Mouse (Mus musculus): ENCODE data around the gene Abhd17b.
"Not testable (repeated sequence)": the region's sequence is repeated elsewhere in the genome, so short reads cannot be mapped to it uniquely, and the experiment has no call there.

Abhd17b gene

DNA sequence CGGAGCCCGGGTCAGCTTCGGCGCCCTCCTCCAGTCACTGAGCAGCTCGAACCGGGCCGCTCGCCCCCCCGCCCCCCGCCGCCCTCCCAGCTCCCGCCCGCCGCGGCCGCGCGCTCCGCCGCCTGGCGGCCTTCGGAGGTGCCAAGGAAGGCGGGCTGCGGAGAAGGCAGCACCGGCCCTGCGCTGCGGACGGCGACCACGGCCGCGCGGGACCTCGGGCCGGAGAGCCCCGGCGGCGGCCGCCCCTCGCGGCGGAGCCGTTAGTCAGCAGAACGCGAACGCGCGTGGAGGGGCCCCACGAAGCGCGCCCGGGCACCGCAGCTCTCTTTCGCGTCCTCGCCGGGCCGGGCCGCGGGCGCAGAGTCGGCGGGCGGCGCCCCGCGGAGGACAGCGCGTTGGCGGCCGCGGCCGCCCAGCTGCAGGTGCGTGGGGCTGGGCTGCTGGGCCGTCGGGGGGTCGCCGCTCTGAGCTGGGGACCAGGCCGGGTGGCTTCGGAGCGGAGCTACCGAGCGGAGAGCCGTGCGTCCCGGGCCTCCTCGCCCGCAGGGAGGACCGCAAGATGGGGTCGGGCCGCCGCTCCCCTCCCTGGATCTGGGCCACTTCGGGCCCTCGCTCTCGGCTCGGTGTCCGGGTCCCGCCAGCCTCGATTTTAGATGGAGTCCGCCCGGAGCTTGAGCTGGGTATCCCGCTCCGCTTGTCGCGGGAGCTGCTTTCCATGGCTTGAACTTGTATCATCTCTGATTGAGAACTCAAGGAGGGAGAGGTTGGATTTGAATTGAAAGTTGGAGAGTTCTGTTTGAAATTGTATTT, at the start of gene Abhd17b:
Abhd17b (plus strand) TSS at position 14 of the 810 bp plus-strand sequence.
- DNase-seq (ENCODE audit: low spot score): peak; percentile 64

DNA sequence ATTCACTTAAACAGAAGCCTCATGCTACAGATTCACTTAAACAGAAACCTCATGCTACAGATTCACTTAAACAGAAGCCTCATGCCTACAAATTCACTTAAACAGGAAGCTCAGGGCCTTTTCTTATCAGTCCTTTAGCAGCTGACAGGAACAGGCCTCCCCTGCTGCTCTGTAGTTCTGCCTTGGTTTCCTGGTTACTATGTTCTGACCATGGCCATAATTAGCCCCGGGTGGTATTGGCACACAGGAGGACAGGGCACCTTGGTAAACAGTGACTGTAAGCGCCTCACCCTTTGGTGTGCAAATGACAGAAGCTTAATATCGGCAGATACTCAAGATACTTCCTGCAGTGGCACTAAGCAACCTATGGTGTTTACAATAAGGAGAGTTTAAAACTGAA, 49.1 kb upstream of the Abhd17b start:
- DNase-seq (ENCODE audit: low spot score): peak; percentile 18

- no peak for DNase-seq (ENCODE audit: low spot score)
Measured at GRCm38 (mm10) chr19:21605294-21605693, 47.7 kb upstream of the Abhd17b start.

DNA sequence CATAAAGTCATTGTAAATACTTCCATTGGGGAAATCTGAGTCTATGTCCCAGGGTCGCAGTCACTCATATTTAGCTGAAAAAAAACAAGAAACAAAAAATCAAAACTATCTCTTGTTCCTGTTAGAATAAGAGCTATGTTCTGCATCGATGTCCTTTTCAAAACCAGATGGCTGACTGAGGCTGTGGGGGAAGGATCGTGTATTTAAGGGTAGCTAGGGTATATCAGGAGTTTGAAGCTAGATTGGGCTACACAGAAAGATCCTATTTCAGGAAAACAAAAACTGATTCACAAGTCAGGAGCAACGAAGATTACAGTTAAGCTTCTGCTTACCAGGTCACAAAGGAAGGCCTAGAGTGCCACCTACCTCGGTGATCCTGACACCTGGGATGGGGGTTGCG, 42.7 kb upstream of the Abhd17b start:
- DNase-seq (ENCODE audit: low spot score): no peak

GRCm38 (mm10) chr19:21611297-21611696, 41.7 kb upstream of the Abhd17b start:
- no peak for DNase-seq (ENCODE audit: low spot score)

GRCm38 (mm10) chr19:21611725-21612575, 41.0 kb upstream of the Abhd17b start:
- DNase-seq (ENCODE audit: low spot score): peak; percentile 30

- DNase-seq (ENCODE audit: low spot score): no peak
Measured at GRCm38 (mm10) chr19:21615801-21616200, 37.2 kb upstream of the Abhd17b start.

DNA sequence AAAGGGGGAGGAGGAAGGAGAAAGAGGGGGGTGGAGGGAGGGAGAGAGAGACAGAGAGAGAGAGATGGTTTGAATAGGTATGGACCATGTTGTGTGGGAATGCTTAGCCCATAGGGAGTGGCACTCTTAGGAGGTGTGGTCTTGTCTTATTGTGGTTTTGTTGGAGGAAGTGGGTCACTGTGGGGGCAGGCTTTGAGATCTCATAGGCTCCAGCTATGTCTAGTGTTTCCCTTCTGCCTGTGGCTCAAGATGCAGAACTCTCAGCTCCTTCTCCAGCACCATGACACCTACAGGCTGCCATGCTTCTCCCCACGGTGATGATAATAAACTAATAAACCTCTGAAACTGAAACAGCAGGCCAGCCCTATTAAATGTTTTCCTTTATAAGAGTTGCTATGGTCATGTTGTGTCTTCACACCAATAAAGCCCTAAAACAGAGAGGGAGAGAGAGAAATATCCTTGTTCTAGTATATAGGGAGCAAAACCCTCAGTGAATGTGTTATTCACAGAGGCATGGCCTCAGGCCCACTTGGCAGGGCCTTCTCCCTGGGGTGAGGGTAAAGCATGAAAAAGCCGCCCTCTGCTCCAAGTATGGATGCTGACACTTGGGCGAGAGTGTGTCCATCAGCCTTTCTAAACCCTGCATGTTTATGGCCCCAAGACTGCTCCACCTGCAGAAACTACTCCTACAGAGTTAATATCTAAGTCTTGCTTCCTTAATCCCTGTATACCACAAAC, 29.4 kb upstream of the Abhd17b start:
- peak; percentile 65 for DNase-seq (ENCODE audit: low spot score)

- no peak for DNase-seq (ENCODE audit: low spot score)
Measured at GRCm38 (mm10) chr19:21624148-21624535, 28.8 kb upstream of the Abhd17b start.

DNA sequence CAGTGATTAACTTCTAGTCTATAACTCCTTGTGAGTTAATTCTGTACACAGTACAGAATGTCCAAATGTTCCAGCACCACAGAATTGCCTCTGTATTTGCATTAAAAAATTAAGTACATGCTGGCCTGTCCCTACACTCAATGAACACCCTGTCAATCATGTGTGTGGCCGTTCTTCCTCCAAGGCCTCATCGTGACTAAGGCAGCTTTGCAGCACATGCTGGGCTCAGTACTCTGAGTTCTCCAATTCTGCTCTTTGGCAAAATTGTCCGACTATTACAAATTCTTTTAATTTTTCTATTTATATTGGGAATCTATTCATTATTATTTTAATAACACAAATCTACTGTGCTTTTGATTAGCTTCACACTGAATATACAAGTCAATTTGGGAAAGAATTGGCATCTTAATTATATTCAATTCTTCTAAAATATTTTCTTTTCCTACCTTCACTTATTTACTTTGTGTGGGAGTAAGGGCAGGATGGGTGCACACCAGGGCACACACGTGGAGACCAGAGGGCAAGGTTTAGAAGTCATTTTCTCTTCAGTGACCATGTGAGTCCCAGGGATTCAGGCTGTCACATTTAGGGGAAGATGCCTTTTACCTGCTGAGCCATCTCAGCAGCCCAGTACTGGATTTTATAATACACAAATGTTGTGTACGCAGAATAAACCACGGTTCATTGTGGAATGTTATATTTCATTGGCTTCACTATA, 26.6 kb upstream of the Abhd17b start:
- DNase-seq (ENCODE audit: low spot score): no peak

DNA sequence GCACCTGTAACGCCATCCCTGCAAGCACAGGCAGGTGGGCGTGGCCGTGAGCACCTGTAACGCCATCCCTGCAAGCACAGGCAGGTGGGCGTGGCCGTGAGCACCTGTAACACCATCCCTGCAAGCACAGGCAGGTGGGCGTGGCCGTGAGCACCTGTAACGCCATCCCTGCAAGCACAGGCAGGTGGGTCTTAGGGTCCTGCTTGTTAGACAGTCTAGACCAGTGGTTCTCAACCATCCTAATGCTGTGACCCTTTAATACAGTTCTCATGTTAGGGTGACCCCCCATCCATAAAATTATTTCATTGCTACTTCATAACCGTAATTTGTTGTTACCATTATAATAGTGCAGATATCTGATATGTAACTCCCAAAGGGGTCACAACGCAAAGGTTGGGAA, 24.5 kb upstream of the Abhd17b start:
- DNase-seq (ENCODE audit: low spot score): not testable (repeated sequence)

- DNase-seq (ENCODE audit: low spot score): no peak
Measured at GRCm38 (mm10) chr19:21629030-21629429, 24.0 kb upstream of the Abhd17b start.

DNA sequence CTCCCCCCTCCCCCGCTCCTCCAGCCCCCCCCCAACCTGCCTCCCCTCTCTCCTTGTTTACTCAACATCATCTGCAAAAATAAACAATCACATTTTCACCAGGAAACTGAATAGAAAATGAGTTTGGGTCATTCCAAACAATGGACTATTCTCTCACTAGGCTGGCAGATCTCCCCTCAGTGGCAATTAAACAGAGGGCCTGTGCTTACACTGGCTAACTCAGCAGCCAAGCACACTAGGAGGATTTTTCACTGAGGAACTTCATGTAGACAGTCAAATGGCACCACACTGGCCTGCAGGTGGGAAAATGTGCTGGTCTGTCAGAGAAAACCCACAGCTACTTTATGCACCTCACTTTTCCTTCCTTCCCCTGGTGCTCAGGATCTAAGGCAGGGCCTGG, 23.5 kb upstream of the Abhd17b start:
- DNase-seq (ENCODE audit: low spot score): no peak

GRCm38 (mm10) chr19:21630656-21631331, 22.2 kb upstream of the Abhd17b start:
- DNase-seq (ENCODE audit: low spot score): no peak

- peak; percentile 52 for DNase-seq (ENCODE audit: low spot score)
Measured at GRCm38 (mm10) chr19:21635406-21635805, 17.6 kb upstream of the Abhd17b start.

DNA sequence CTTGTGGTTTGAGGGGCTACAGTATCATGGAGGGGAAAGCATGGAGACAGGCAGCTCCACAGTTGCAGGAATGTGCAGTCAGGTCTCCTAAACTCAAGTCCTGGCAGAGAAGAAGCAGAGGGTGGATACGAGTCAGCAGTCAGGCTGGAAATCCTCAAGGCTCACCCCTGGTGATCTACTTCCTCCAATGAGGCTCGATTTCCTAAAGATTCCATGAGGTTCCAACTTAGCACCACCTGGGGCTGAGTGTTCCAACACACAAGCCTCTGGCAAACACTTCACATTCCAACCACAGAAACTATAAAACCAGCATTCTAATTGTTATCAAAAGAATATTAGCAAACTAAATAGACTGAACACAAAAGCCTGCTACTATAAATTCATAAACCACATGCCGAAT, 16.1 kb upstream of the Abhd17b start:
- DNase-seq (ENCODE audit: low spot score): no peak

DNA sequence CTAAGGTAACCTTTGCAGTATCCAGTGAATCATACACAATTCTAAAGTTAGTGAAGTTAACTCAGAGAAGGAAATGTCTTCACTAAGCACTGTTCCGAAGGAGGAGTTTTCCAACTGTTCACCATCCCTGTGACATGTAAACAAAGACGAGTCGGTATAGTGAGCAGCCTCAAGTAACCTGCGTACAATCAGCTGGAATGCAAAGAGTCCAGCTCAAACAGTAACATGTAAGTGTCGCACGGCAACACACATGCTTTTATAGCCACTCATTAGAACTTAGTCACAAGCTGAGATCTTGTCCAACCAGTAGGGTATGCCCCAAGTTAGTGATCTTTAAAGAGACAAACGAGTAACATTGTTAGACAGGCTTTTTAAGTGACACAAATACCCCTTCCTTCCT, 15.3 kb upstream of the Abhd17b start:
- DNase-seq (ENCODE audit: low spot score): no peak

DNA sequence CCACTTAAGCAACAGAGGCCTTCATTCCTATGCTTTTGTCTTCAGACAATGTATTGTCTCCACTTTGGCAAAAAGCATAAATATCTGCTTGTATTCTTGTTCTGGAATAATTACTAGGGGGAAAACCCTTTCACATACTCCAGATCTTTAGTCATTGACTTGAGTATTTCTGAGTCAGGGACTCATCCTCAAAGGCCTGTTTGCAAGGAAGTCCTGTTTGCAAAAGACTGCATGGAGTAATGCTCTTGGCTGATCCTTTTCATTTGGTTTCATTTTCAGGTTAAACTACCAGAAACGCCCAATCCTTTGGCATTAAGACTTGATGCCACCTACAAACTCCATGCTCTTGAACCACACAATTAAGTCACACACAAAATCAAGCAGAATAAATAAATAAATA, 9.1 kb upstream of the Abhd17b start:
- peak; percentile 40 for DNase-seq (ENCODE audit: low spot score)

GRCm38 (mm10) chr19:21645301-21645700, 7.7 kb upstream of the Abhd17b start:
- DNase-seq (ENCODE audit: low spot score): no peak

- no peak for DNase-seq (ENCODE audit: low spot score)
Measured at GRCm38 (mm10) chr19:21646142-21646541, 6.8 kb upstream of the Abhd17b start.

DNA sequence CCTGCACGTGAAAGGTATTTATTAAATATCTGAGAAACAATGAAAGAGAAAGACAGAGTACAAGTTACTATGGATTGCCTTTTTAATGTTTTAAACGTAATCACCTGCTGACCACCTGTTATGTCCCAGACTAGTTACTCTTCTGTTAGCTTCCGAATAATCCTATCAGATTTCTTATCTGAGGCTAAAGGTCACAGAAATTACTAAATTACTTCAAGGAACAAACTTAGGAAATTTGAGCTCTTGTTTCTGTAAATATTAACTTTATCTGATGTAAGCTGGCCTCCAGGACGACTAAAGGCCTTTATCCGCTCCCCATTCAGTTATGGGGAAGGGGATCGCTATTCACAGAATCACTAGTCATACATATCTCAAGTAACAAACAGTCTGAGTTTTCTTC, 1.3 kb upstream of the Abhd17b start:
- no peak for DNase-seq (ENCODE audit: low spot score)

Data from adipocyte (in vitro differentiated cells).